Mouse (Mus musculus): ENCODE results near the gene Icam1. TPM values are rescaled to one million over a fixed set of nuclear protein-coding genes. Genes with fewer than 3 reads are reported as not detected.

Gene Icam1
- 9.5 and 11.9 TPM in 2 replicates for polyA plus RNA-seq (2015; fragmentation: Nextera tagmentation; extraction: Ambion mirVana)

- H3K4me3 ChIP-seq (ENCODE audit: low read depth, low read length) = peak within 1 kb of the TSS; percentile 41
- no peaks in the 10 kb centered on the region for H3K36me3 ChIP-seq (ENCODE audit: control insufficient read depth, insufficient read depth, low read length)
- WGBS = 2% methylated on average over 29 of the region's 30 CpGs
- no peaks in the 10 kb centered on the region for H3K27me3 ChIP-seq (ENCODE audit: control insufficient read depth, insufficient read depth, low read length)
- H3K4me2 ChIP-seq (replicated peaks; ENCODE audit: low read depth) = peak within 1 kb of the TSS; percentile 69
- peak; percentile 62 for ATAC-seq (ENCODE audit: low FRiP score, low TSS enrichment)
- TF ChIP-seq EP300 (optimal IDR thresholded peaks at IDR 0.05) = no peak
- TF ChIP-seq CTCF (IDR thresholded peaks at IDR 0.05; ENCODE audit: low read depth) = no peak
- no peaks in the 10 kb centered on the region for H3K9me3 ChIP-seq (ENCODE audit: control insufficient read depth, low read length)
- peak within 1 kb of the TSS; percentile 50 for H3K9ac ChIP-seq (ENCODE audit: low read length)
- DNase-seq (ENCODE audit: low spot score) = peak; percentile 68
- no peaks in the 10 kb centered on the region for H3K4me1 ChIP-seq (replicated peaks; ENCODE audit: control insufficient read depth, insufficient read depth)
- peak within 1 kb of the TSS; percentile 45 for H3K27ac ChIP-seq (replicated peaks)
Measured at GRCm38 (mm10) chr9:21015571-21016130, at the start of gene Icam1. Gene Icam1 (plus strand): TSS chr9:21015985.

GRCm38 (mm10) chr9:20966008-20966407, 49.8 kb upstream of the Icam1 start:
- TF ChIP-seq CTCF (IDR thresholded peaks at IDR 0.05; ENCODE audit: low read depth) = no peak
- Histone ChIP-seq H3K27ac (replicated peaks) (no peak overlapping the region), H3K4me3 (ENCODE audit: low read depth, low read length) (no peak overlapping the region), H3K4me2 (replicated peaks; ENCODE audit: low read depth) (no peak overlapping the region), H3K9ac (ENCODE audit: low read length) (no peak overlapping the region), H3K4me1 (replicated peaks; ENCODE audit: control insufficient read depth, insufficient read depth) (no peaks in the 10 kb centered on the region), H3K36me3 (ENCODE audit: control insufficient read depth, insufficient read depth, low read length) (peaks cover 20% of the 10 kb centered on the region; the same call in 1 of the 2 replicates), H3K9me3 (ENCODE audit: control insufficient read depth, low read length) (no peaks in the 10 kb centered on the region), H3K27me3 (ENCODE audit: control insufficient read depth, insufficient read depth, low read length) (no peaks in the 10 kb centered on the region)
- no peak for ATAC-seq (ENCODE audit: low FRiP score, low TSS enrichment)
- WGBS = 78% methylated on average over 3 of the region's 3 CpGs
- DNase-seq (ENCODE audit: low spot score) = no peak

- DNase-seq (ENCODE audit: low spot score) (no peak), ATAC-seq (ENCODE audit: low FRiP score, low TSS enrichment) (no peak)
- Histone ChIP-seq H3K36me3 (ENCODE audit: control insufficient read depth, insufficient read depth, low read length) (peaks cover 20% of the 10 kb centered on the region; the same call in 1 of the 2 replicates), H3K9ac (ENCODE audit: low read length) (no peak overlapping the region), H3K4me2 (replicated peaks; ENCODE audit: low read depth) (no peak overlapping the region), H3K4me3 (ENCODE audit: low read depth, low read length) (no peak overlapping the region), H3K4me1 (replicated peaks; ENCODE audit: control insufficient read depth, insufficient read depth) (no peaks in the 10 kb centered on the region), H3K27me3 (ENCODE audit: control insufficient read depth, insufficient read depth, low read length) (no peaks in the 10 kb centered on the region), H3K9me3 (ENCODE audit: control insufficient read depth, low read length) (no peaks in the 10 kb centered on the region), H3K27ac (replicated peaks) (no peak overlapping the region)
- WGBS = 77% methylated on average over 5 of the region's 5 CpGs
- TF ChIP-seq EP300 (optimal IDR thresholded peaks at IDR 0.05) (no peak), CTCF (IDR thresholded peaks at IDR 0.05; ENCODE audit: low read depth) (no peak)
Measured at GRCm38 (mm10) chr9:20966747-20967146, 49.0 kb upstream of the Icam1 start.

- H3K4me3 ChIP-seq (ENCODE audit: low read depth, low read length) = no peak overlapping the region
- DNase-seq (ENCODE audit: low spot score) = no peak
Measured at GRCm38 (mm10) chr9:20971751-20972140, 44.0 kb upstream of the Icam1 start.

GRCm38 (mm10) chr9:20972141-20972992, 43.4 kb upstream of the Icam1 start:
- peak; percentile 58 for ATAC-seq (ENCODE audit: low FRiP score, low TSS enrichment)
- Histone ChIP-seq H3K4me2 (replicated peaks; ENCODE audit: low read depth) (peak overlapping the region; percentile 89), H3K27ac (replicated peaks) (peak overlapping the region; percentile 96), H3K27me3 (ENCODE audit: control insufficient read depth, insufficient read depth, low read length) (no peaks in the 10 kb centered on the region), H3K4me3 (ENCODE audit: low read depth, low read length) (peak overlapping the region; percentile 21; the same call in 1 of the 2 replicates), H3K9me3 (ENCODE audit: control insufficient read depth, low read length) (no peaks in the 10 kb centered on the region), H3K4me1 (replicated peaks; ENCODE audit: control insufficient read depth, insufficient read depth) (peaks cover 11% of the 10 kb centered on the region; the same call in 1 of the 2 replicates), H3K36me3 (ENCODE audit: control insufficient read depth, insufficient read depth, low read length) (peaks cover 8% of the 10 kb centered on the region; the same call in 1 of the 2 replicates), H3K9ac (ENCODE audit: low read length) (peak overlapping the region; percentile 62)
- peak; percentile 53 for DNase-seq (ENCODE audit: low spot score)
- WGBS = 18% methylated on average over 28 of the region's 28 CpGs
- no peak for TF ChIP-seq EP300 (optimal IDR thresholded peaks at IDR 0.05)
- TF ChIP-seq CTCF (IDR thresholded peaks at IDR 0.05; ENCODE audit: low read depth) = no peak

More at GRCm38 (mm10) chr9:20971751-20972140, 44.0 kb upstream of the Icam1 start:
- peak; percentile 28 for TF ChIP-seq EP300 (optimal IDR thresholded peaks at IDR 0.05)
- peak; percentile 39; the same call in 1 of the 2 replicates for TF ChIP-seq CTCF (IDR thresholded peaks at IDR 0.05; ENCODE audit: low read depth)
- 34% methylated on average over 7 of the region's 7 CpGs for WGBS
- H3K9ac ChIP-seq (ENCODE audit: low read length) = peak overlapping the region; percentile 48
- peak overlapping the region; percentile 89 for H3K4me2 ChIP-seq (replicated peaks; ENCODE audit: low read depth)
- H3K9me3 ChIP-seq (ENCODE audit: control insufficient read depth, low read length) = no peaks in the 10 kb centered on the region
- peak; percentile 65 for ATAC-seq (ENCODE audit: low FRiP score, low TSS enrichment)
- H3K4me1 ChIP-seq (replicated peaks; ENCODE audit: control insufficient read depth, insufficient read depth) = peaks cover 11% of the 10 kb centered on the region; the same call in 1 of the 2 replicates
- peak overlapping the region; percentile 96 for H3K27ac ChIP-seq (replicated peaks)
- H3K27me3 ChIP-seq (ENCODE audit: control insufficient read depth, insufficient read depth, low read length) = no peaks in the 10 kb centered on the region
- peaks cover 14% of the 10 kb centered on the region; the same call in 1 of the 2 replicates for H3K36me3 ChIP-seq (ENCODE audit: control insufficient read depth, insufficient read depth, low read length)

Data from stomach, postnatal 0 days (tissue).